Mouse (Mus musculus) stomach, embryonic 14.5 days (tissue): ENCODE data around the gene Nudt21. TPM values are rescaled to one million over a fixed set of nuclear protein-coding genes. Genes with fewer than 3 reads are reported as not detected.

ENCODE experiments used
- ATAC-seq: fragments of 200-750 bp; cut with Nextera tagmentation; 2 replicates; pipeline ENCODE4 v1.8.0; 2017; ENCODE audit warnings: low read depth, moderate TSS enrichment; ENCODE audit not compliant: insufficient number of reproducible peaks, insufficient read depth, low FRiP score
- H3K27ac ChIP-seq: fragments of 300-500 bp; sonication (generic); 2 replicates; pipeline ENCODE4 v1.5.1; 2014; ENCODE audit warnings: mild to moderate bottlenecking, low read length, moderate library complexity, mixed read lengths
- H3K27me3 ChIP-seq: fragments of 300-500 bp; sonication (generic); 2 replicates; pipeline ENCODE4 v1.6.1; 2014; ENCODE audit warnings: low read length, control low read depth, mixed read lengths; ENCODE audit not compliant: control insufficient read depth, insufficient read depth
- H3K36me3 ChIP-seq: fragments of 300-500 bp; sonication (generic); 2 replicates; pipeline ENCODE4 v1.6.1; 2014; ENCODE audit warnings: mild to moderate bottlenecking, control low read depth, low read length, moderate library complexity, mixed read lengths; ENCODE audit not compliant: control insufficient read depth, insufficient read depth
- H3K4me1 ChIP-seq: fragments of 300-500 bp; sonication (generic); 2 replicates; pipeline ENCODE4 v1.6.1; 2014; ENCODE audit warnings: low read length, control low read depth, mixed read lengths; ENCODE audit not compliant: control insufficient read depth, insufficient read depth
- H3K4me2 ChIP-seq: fragments of 300-500 bp; sonication (generic); replicated peaks from 2 replicates; pipeline ENCODE4 v1.6.1; 2014; ENCODE audit warnings: low read depth, low read length, control low read depth
- H3K4me3 ChIP-seq: fragments of 300-500 bp; sonication (generic); 2 replicates; pipeline ENCODE4 v1.5.1; 2014; ENCODE audit warnings: low read depth, low read length, control low read depth
- H3K9ac ChIP-seq: fragments of 300-500 bp; sonication (generic); replicated peaks from 2 replicates; pipeline ENCODE4 v1.6.1; 2014; ENCODE audit warnings: low read depth, mild to moderate bottlenecking, control low read depth, low read length, moderate library complexity, mixed read lengths
- H3K9me3 ChIP-seq: fragments of 300-500 bp; sonication (generic); 2 replicates; pipeline ENCODE4 v1.6.1; 2016; ENCODE audit warnings: low read depth, low read length, control low read depth; ENCODE audit not compliant: control insufficient read depth
- WGBS: fragments of 180-500 bp; shearing (Covaris S2); extraction: QIAGEN DNeasy Blood & Tissue Kit; methylation state at CpG from one replicate; pipeline ENCODE4 v1.1.7; 2014; 5-methylcytosine and 5-hydroxymethylcytosine counted together
- polyA plus RNA-seq: library from polyadenylated mRNA; unstranded; fragments of >200 nt; fragmentation: Nextera tagmentation; extraction: Ambion mirVana; gene quantifications from 2 replicates; pipeline ENCODE4 v1.2.1, GENCODE M21; 2014

Nudt21 gene
- polyA plus RNA-seq, 1 experiment from 2014 or later: 126 TPM

GRCm38 (mm10) chr8:93971451-93971850 is 65.4 kb downstream of the Nudt21 start:
- Histone ChIP-seq H3K9ac (no peak overlapping the region), H3K4me2 (no peak overlapping the region), H3K27ac (no peak overlapping the region), H3K36me3 (peaks cover 43% of the 10 kb centered on the region), H3K4me3 (no peak overlapping the region), H3K27me3 (no peaks in the 10 kb centered on the region), H3K9me3 (no peaks in the 10 kb centered on the region), H3K4me1 (no peaks in the 10 kb centered on the region)
- no peak for ATAC-seq
- 85% methylated on average over 10 of the region's 10 CpGs for WGBS

- H3K9ac ChIP-seq: no peak overlapping the region
- no peaks in the 10 kb centered on the region for H3K27me3 ChIP-seq
- ATAC-seq: no peak
- H3K4me2 ChIP-seq: no peak overlapping the region
- no peaks in the 10 kb centered on the region for H3K4me1 ChIP-seq
- peaks cover 27% of the 10 kb centered on the region for H3K36me3 ChIP-seq
- H3K27ac ChIP-seq: no peak overlapping the region
- H3K9me3 ChIP-seq: no peaks in the 10 kb centered on the region
- no peak overlapping the region for H3K4me3 ChIP-seq
- 75% methylated on average over 7 of the region's 7 CpGs for WGBS
Observed at GRCm38 (mm10) chr8:93969626-93970340, 67.0 kb downstream of the Nudt21 start.

GRCm38 (mm10) chr8:93968293-93968692 is 68.5 kb downstream of the Nudt21 start:
- Histone ChIP-seq H3K9ac (no peak overlapping the region), H3K4me1 (no peaks in the 10 kb centered on the region), H3K9me3 (no peaks in the 10 kb centered on the region), H3K36me3 (peaks cover 13% of the 10 kb centered on the region; the same call in 1 of the 2 replicates), H3K27me3 (no peaks in the 10 kb centered on the region), H3K27ac (no peak overlapping the region), H3K4me3 (no peak overlapping the region), H3K4me2 (no peak overlapping the region)
- no peak for ATAC-seq
- WGBS: 55% methylated on average over 6 of the region's 6 CpGs

Other genes starting within 250 kb of the Nudt21 start
- gene Gnao1, start 227.1 kb downstream of the Nudt21 start, polyA plus RNA-seq: 14.0 and 14.1 TPM in 2 replicates
- gene Amfr, start 24.2 kb downstream of the Nudt21 start, polyA plus RNA-seq: 41.9 and 46.3 TPM in 2 replicates
- 13.4 and 17.9 TPM in 2 replicates for gene Ogfod1, start 167 bp upstream of the Nudt21 start, polyA plus RNA-seq
- gene Bbs2, start 61.9 kb upstream of the Nudt21 start, polyA plus RNA-seq: 12.7 and 16.6 TPM in 2 replicates
- not detected in 2 replicates for gene Mt4, start 100.2 kb upstream of the Nudt21 start, polyA plus RNA-seq
- 3.6 and 6.4 TPM in 2 replicates for gene Mt3, start 115.6 kb upstream of the Nudt21 start, polyA plus RNA-seq
- 310 and 332 TPM in 2 replicates for gene Mt2, start 135.6 kb upstream of the Nudt21 start, polyA plus RNA-seq
- 888 and 910 TPM in 2 replicates for gene Mt1, start 142.1 kb upstream of the Nudt21 start, polyA plus RNA-seq
- gene Nup93, start 177.5 kb upstream of the Nudt21 start, polyA plus RNA-seq: 74.6 and 82.1 TPM in 2 replicates